Mouse (Mus musculus) right cerebral cortex, postnatal 10 days (tissue): ENCODE data around the gene Atf7.

Source experiments
- DNase-seq, 2 experiments: peaks; one replicate each; pipeline ENCODE4 v3.0.0; 2021; ENCODE audit warnings: low spot score in 2 of 2

Gene Atf7

DNA sequence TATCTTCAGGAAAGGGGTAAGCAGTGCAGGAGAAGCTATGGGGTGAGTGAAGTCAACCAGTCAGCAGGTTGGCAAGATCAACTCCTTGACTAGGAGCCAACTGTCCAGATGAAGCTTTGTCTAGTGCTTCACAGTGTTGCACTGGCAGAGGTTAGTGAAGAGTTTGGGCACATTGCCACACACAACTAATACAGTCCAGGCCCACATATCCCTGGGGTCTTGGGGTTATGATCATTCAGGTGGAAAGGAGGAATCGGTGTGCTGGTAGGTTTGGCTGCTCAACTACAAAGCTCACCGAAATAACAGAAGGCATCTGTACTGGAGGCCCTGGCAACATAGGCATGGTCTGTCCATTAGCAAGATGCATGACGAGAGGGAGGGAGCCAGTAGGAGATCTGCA is 77.8 kb downstream of the Atf7 start:
- no peak for DNase-seq

DNA sequence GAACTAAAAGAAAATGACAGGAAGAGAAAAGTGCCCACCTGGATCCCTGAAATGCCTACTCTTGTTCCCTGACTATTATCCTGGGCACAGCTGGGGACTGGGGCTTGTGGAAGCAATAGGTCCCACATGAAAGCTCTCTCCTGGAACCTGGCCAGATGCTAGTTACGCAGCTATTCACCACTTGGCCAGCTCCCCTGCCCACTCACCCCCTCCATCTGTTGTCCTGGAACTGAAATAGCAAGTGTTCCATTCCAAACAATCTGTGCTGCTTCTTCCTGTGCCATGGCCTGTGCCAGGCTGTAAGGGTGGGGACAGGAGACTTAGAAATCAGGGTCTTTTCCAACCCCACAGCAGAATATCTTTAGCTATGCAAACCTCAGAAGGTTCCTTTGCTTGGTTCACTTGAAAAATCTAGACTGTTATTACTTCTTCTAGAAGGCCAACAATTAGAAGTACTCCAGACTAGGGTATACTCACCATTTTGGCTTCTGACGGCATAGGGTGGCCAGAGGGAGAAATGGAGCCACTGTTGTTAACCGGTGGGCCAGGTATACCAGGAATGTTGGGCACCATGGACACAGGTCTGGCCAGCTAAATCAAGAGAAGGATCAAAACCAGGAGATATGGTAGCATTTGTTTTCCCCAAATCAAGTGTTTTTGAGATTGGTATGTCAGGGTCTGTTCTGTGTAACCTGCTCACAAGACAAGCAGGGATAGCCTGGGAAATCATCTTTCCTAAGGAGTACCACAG is 78.4 kb downstream of the Atf7 start:
- peak; percentile 87 to 91 for DNase-seq

GRCm38 (mm10) chr15:102546246-102546645 is 79.0 kb downstream of the Atf7 start:
- DNase-seq, result no peak

DNA sequence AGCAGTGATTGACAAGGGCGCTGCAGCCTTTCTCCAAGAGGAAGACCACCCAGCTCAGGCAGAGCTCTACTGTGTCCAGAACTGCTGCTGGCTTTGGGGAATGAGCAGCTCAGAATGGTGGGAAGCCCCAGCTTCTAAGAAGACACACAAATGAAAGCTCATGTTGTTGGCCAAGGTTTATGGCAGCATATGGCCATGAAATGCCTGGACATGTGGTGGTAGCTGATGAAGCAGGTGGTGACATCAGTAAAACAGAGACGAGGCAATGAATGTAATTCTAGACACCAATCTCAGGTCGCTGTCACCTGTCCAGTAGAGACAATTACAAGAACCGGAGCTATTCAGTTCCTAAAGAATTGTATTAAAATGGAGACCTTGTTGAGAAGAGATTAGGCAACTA is 80.5 kb downstream of the Atf7 start:
- no peak for DNase-seq

DNA sequence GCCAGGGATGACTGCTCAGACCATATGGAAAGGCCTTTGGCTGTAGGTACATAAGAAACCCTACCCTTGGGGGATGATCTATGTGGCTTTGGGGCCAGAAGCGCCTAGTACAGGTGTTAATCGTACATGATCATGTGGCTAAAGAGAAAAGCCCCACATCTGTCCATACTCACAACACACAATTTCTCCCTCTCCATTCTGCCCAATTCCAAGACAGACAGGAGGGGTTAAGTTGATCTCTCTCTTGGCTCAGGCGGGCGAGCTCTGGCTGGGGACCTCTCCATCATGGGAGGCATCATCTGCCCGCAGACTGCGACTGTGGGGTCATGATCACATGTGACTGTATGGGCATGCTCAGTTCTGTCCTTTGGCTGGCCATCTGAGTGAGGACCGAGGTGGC is 91.3 kb downstream of the Atf7 start:
- no peak for DNase-seq

DNA sequence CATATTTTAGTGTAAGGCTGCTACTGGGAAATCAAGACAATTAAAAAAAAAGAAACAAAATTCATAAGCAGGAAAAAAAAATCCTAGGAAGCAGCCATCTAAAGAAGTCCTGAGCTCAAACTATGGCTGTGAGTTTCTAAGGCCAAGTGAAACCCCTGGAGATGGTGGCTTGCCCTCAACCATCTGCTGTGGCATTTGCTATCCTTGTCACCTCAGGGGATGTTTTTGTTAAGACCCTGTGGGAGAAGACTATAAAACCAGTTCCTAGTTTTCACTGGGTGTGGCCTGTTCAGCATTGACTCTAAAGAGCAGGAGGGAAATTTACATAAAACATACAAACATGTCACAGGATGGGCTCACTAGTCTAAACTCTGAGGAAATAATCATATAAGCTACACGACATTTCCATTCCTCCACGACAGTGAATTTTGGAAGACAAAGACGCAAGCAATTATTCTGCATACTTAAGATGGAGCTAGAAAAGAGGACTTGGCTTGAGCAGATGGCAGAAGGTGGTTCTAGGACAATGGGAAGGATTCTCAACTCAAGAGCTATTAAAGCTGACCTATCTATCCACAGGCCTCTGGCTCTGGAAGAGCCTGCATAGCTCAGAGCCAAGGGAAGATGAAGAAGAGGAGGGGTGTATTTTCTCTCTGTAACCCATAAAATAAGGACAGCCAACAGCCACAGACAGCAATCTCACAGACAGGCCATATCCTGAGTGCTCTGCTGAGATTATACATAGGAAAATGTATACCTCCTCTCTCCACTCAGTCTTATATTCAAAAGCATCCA is 93.0 kb downstream of the Atf7 start:
- no peak for DNase-seq

GRCm38 (mm10) chr15:102531586-102531985 is 93.7 kb downstream of the Atf7 start:
- no peak for DNase-seq

DNA sequence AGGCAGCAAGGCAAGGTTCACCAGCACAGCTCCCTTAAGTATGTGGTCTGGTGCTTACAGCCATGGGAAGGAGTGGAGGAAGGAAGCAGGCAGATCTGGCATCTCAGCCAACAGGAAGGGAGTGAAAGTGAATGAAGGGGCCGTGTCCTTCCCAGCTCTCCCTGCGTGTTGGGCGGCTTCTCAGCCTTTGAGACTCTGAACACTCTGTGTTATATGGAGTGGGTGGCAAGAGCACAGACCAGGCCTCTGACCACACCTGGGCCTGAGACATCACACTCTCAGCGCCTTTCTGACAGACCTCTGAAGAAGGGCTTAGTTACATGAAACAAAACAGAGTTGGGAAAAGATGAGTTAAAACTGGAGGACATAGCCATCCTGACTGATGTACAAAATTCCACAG is 94.7 kb downstream of the Atf7 start:
- no peak for DNase-seq

DNA sequence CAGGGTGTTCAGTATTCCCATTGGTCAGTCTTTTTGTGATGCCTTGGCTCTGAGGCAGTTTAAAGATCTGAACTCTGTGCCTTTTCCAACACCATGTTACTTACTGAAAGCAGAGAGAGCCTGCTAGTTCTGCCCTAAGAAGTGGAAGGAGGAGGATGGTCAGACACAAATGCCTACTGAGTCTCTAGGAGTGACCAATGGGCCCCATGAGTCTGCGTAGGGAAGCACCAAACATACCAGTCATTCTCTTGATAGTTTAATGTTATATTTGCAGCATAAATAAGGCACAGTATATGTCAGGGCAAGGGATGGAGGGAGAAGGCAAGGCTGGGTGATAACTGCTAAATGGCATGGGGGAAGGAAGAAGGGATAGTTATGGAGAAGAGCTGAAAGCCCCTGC is 96.9 kb downstream of the Atf7 start:
- no peak for DNase-seq

DNA sequence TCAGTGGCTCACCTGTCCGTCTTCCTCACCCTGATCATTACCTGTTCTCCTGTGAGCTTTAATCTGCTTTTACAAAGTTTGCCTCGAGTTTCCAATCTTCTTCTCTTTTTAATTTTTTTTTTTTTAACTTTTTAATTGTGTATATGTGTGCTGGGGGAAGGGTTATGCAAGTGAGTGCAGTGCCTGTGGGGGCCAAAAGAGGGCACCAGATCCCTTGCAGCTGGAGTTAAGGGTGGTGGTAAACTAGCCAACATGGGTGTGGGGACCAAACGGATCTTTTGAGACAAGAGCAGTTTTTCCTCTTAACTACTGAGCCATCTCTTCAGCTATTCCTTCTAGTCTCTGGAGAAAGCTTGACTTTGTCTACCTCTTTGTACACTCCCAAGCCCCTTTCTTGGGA is 97.3 kb downstream of the Atf7 start:
- peak in 1 of 2 experiments; percentile 13 for DNase-seq

DNA sequence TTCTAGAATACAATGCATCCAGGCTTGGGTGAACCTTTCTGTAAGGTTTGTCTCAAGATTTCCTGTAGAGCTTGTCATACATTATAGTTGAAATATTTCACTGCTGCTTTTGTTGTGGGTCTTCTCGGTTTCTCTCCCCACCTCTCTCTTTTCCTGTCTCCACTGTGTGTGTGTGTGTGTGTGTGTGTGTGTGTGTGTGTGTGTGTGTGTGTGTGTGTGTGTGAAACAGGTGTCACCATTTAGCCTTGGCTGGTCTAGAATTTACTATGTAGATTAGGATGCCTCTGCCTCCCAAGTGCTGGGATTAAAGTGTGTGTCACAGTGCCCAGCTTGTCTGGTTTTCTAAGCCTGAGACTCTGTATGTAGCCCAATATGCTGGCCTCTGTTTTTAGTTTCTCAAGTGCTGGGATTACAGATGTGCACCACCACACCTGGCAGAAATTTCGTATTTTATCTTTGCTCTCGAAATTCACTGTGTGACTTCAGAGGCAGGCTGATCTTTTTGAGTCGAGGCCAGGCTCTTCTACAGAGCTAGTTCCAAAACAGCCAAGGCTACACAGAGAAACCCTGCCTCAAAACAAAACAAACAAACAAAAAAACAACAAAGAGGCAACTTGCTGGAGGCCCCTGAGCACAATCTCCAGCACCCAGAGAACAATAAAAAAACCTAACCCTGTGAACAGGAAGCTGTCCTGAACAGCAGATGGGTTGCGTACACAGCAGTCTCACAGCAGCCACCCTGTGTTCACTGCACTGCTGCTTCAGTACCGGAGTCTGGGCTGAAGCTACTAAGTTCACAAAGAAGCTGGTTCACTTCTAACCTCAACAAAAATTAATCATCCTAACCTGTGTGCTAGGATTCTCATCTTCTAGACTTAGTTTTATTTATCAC is 98.9 kb downstream of the Atf7 start:
- peak in 1 of 2 experiments; percentile 9 for DNase-seq

GRCm38 (mm10) chr15:102524892-102525485 is 100.3 kb downstream of the Atf7 start, which contains the start of gene Npff:
TSS of gene Npff (minus strand) at chr15:102524942.
- DNase-seq, result peak; percentile 81 to 85

DNA sequence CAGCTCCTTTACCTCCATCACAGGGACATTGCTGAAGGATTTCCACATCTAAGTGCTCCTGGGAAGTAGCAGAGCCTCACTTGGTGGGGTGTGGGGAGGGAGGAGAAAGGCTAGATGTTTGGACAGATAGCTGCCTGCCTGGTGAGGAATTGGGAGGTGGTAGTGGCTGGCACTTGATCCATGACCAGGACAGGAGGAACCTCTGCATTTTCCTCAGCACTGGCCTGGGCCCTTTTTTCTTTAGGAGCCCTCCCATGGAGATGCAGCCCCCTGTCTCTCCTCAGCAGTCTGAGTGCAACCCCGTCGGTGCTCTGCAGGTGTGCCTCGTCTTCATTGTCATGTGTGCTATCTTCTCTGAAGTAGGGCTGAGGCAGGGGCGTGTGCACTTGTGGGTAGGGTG is 103.8 kb downstream of the Atf7 start:
- DNase-seq, result peak in 1 of 2 experiments; percentile 22

- peak in 1 of 2 experiments; percentile 31 for DNase-seq
These were observed 104.8 kb downstream of the Atf7 start for GRCm38 (mm10) chr15:102520416-102520815.

GRCm38 (mm10) chr15:102519211-102520141 is 105.8 kb downstream of the Atf7 start:
- no peak for DNase-seq

DNA sequence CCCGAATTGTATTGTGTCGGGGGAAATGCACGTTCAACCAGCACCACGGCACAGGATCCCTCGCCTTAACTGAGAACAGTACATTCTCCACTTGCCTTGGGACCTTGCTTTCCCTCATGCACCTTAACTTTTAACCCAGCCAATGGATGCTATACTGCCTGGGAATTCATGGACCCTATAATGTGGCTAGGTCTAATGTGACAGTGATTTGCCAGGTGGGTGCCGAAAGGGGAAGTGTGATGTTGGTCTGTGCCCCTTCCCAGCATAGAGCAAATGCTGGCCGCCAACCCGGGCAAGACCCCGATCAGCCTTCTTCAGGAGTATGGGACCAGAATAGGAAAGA is 106.4 kb downstream of the Atf7 start:
- DNase-seq, result no peak

- peak; percentile 100 for DNase-seq
These were observed 107.0 kb downstream of the Atf7 start, which contains the start of gene Tarbp2 for GRCm38 (mm10) chr15:102517976-102518858. TSS of gene Tarbp2 (plus strand) at chr15:102518192.

GRCm38 (mm10) chr15:102517631-102517975 is 107.7 kb downstream of the Atf7 start:
- DNase-seq, result no peak

- DNase-seq, result peak; percentile 87 to 88
These were observed 108.4 kb downstream of the Atf7 start, which contains the start of gene Map3k12 for GRCm38 (mm10) chr15:102516728-102517404. TSS of gene Map3k12 (minus strand) at chr15:102517064.
